Mouse (Mus musculus) lung, postnatal 4 days (tissue): ENCODE measurements around the gene Elmod3.
A peak's percentile ranks its signal among the peaks of the same experiment; 100 is the strongest.

Experiments used
- DNase-seq, 2 experiments: peaks; one replicate each; pipeline ENCODE4 v3.0.0; 2021

Elmod3 gene

DNA sequence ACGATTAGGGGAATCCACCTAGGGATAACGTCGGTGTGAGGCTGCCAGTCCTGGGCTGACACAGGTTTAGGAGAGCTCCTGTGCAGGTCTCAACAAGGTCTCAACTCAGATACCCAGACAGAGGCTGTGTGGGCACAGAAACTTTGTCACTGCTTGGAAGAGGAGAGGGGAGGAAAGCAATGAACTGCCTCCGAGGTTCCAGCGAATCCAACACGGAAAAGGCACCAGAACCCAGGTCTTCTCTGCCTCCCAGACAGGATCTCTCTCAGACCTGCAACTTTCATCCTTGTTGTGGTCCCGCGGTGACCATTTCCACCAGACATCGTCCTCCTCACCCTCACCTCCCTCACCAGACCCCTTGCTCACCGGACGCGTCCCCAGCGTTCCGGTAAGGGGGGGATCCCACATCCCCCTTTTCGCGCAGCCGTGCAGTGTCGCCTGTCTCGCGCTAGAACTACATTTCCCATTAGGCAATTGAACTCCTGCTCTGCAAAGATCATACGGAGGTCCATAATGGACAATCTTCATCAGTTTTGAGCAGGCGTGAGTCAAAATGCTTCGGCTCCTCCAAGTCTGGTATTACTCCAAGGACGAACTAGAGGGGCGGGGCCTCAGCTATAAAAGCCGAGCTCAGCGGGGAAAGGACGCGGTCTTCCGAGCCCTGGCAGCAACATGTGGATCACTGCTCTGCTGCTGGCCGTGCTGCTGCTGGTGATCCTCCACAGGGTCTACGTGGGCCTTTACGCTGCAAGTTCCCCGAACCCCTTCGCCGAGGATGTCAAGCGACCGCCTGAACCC lies at the start of gene Elmod3, which contains the start of gene Retsat:
Gene Elmod3 (minus strand): TSS at position 458 of the 798 bp plus-strand sequence.
Gene Retsat (plus strand): TSS at position 520 of the 798 bp plus-strand sequence.
- peak; percentile 95 for DNase-seq

DNA sequence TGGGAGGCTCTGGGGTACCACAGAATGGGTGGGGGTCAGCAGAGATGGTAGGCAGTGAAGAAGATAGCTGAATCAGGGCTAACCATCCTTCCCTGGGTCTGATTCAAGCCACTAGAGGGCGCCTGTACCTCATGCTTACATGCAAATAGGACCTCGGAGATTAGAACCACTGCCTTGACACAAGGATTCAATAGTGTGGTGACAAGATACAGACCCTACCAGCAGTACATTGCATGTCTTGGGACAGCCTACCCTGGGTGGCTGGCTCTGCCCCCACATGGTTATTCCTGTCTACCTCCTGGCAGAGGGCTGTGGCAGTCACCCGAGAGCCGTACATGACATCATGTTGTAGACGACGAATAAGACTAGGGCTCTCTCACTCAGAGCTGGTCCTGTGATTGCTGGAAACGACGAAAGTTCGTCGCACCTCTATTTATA lies 49.2 kb upstream of the Elmod3 start:
- DNase-seq = peak; percentile 47 to 74

DNA sequence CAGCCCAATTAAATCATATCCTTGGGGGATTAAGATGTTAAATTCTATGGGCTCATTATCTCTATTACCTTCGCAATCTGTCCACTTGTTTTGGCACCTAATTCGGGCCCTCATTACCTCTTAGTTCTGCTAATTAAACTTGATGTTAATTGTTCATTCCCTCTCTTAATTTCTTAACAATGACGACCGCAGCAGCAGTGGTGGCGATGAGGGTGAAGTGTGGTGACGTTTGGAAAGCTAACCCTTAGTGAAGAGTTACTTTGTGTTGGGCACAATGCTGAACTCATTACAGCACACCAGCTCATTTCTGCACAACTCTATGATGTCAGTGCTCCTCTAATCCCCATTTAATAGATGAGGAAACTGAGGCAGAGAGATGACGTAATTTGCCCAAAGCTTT lies 47.2 kb upstream of the Elmod3 start:
- DNase-seq = no peak

DNA sequence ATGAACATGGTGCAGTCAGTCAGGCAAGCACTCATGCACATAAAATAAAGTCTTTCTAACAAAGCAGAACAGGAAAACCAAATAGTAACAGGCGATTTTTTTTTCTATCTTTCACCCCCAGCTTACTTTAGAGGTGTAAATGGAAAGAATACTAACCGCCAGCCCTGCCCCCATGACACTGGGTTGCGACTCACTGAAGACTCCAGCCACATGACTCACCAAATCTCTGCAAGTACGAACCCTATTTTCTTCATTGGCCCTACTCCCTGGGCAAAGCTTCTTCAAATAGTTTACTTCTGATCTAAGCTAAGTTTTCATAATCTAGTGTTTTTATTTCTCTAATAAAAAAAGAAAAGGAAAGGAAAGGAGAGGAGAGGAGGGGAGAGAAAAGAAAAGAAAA lies 46.4 kb upstream of the Elmod3 start:
- DNase-seq = no peak

DNA sequence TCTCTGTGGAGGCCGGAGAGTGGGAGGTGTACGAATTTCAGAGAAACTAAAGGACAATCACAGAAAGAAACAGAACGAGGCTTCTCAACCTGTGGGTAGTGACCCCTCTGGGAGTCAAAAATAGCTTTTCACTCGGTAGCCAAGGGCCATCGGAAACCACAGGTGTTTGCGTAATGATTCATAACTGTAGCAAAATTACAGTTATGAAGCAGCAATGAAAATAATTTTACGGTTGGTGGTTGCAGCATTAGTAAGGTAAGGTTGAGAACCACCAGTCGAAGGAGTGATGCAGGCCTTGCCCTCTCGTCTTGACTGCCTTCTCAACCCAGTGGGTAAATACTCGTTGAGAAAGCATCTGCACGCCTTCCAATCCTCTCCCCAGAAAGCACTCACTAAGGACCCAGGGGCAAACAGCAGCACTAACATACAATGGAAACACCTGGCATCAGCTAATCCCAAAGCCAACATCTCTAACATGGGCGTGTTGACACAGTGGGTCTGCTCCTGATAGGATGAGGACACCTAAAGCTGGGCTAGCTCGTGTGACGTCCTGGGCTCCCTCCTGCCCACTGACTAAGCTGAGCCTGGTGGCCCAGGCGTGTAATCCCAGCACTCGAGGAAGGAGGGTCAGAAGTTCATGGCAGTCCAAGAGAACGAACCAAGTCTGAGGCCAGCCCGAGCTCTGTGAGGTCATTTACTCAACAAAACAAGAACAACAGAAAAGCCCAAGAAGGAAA lies 43.2 kb upstream of the Elmod3 start:
- no peak for DNase-seq

DNA sequence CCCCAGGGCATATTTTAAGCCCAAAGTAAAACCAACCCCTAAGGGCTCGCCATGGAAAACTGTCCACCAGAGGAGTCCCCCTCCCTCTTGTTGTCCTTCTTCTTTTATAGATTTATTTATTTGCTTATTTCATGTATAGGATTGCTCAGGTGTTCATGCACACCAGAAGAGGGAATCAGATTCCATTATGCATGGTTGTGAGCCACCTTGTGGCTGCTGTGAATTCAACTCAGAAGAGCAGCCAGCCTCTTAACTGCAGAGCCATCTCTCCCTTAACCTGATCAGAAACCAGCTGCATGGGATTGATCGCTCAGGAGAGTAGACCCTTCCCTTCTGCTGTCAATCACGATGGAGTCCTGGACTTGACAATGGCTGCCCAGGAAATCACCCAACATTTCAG lies 38.7 kb upstream of the Elmod3 start:
- DNase-seq = no peak

DNA sequence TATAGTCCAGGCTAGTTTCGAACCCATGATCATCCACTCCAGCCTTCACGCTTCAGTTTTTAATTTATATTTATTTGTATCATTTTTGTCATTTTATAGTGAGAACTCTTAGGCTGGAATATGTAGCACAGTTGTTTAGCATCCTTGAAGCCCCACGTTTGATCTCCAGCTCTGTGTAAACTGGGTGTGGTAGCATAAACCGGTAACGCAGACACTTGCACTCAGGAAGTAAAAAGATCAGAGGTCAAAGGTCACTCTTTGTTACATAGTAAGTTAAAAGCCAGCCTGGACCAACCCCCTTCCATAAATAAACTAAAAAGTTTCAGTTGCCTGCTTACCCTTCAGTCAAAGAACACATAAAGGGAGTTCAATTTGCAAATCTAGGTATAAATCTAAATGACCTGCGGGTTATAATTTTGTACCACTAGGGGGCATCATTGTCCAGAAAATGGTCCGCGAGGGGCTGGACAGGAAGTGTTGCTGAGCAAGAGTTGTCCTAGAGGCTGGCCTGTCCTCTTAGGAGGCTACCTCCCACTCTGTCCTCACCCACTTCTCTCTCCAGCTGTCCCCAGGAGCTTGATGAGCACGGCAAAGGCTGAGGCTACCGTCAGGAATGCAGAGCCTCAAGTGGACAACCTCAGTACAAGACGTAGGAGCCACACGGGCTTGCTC lies 37.7 kb upstream of the Elmod3 start:
- peak; percentile 55 to 76 for DNase-seq

DNA sequence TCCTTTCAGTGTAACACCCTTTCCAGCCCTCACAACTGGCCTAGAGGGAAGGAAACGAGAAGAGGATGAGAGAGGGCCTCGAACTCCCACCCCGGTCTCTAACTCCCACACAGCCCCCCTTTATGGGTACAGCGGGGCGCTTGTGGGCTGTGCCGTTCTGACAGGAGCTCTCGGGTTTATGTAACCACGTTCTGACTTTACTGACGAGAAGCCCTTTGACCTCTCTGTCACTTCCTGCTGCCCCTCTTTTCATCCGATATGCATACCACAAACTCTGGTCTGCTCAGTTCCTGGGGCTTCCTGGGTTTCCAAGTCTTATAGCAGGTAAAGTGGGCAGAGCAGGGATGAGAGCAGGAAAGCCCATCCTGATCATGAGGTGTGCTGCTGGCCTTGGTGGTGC lies 36.1 kb upstream of the Elmod3 start:
- no peak for DNase-seq

DNA sequence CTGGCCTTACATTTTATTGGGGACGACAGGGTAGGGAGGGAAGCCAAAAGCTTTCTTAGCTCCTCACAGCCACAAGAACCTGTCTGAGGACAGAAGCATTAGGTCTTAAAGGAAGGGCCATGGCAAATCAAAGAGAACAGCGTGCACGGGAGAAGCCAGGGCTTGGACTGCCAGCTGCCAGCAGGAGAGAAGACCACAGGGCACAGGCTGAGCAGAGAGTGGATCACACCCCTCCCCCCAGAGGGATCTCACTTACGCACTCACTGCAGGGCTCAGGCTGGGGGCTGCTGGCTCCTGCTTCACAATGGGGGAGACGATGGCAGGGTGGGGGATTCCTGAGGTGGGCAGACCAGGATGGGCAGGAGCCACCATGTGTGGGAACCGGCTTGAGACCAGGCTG lies 33.5 kb upstream of the Elmod3 start:
- no peak for DNase-seq

DNA sequence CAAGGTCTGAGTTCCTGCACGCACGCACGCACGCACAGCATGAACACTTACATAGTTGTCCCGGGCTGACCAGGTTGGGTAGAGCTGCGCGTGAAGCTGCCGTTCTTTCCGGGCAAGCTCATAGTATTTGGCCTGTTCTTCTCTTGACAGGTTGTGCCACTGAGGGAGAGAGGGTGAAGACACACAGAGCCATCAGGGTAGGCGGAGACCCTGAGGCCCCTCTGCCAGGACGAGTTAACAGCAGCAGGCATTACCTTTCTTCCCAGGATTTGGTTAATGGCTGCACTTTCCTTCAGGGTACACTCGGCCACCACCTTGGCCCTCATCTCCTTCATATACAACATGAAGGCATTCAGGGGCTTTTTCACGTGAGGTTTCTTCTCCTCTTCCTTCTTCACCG lies 32.7 kb upstream of the Elmod3 start:
- DNase-seq = no peak

DNA sequence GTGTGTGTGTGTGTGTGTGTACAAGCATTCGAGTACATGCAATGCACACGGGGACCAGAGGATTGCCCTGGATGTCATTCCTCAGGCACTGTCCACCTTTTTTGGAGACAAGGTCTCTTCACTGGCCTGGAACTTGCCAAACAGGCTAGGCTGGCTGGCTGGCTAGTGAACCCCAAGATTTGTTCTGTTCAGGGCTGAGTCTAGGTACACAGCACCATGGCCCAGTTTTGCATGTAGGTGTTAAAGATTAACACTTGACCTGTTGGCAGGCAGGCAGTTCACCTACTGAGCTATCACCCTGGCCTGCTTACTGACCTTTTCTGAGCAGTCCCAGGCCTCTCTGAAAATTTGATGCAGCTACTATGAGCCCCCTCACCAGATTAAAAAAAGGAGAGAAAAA lies 32.2 kb upstream of the Elmod3 start:
- no peak for DNase-seq

DNA sequence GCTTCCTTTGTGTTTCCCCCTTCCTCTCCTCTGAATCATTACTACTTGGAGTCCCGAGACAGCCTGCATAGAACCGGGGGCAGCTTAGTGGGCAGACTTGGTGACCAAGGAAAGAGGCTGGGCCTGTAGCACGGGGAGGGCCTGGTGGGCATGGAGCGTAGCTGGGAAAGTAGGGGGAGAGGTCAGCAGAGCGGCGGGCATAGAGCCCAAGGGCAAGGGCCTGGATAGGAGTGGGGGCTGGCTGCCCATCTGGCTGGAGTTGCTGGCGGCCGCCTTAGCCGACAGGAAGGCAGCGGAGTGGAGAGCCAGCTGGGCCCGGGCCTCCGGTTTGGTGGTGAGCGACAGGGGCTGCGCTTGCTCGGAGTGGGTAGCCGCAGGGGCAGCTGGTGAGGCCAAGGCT lies 29.1 kb upstream of the Elmod3 start:
- DNase-seq = no peak

DNA sequence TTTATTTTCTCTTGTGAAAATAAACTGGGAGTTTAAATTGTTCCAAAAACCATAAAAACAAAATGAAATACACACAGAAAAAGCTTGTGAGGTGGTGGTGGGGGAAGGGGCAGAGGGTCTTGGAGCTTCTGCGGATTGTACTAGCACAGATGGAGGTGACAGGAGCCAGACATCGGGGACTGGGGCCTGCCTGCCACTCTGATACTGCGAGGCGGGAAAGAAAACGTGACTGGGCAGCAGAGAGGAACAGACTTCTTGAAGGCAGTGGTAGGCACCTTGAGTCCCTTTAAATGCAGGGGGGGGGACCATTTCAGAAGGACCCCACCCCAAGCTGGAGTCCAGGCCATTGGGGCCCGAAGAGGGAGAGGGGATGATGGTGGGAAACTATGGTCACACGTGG lies 28.2 kb upstream of the Elmod3 start:
- DNase-seq = no peak

DNA sequence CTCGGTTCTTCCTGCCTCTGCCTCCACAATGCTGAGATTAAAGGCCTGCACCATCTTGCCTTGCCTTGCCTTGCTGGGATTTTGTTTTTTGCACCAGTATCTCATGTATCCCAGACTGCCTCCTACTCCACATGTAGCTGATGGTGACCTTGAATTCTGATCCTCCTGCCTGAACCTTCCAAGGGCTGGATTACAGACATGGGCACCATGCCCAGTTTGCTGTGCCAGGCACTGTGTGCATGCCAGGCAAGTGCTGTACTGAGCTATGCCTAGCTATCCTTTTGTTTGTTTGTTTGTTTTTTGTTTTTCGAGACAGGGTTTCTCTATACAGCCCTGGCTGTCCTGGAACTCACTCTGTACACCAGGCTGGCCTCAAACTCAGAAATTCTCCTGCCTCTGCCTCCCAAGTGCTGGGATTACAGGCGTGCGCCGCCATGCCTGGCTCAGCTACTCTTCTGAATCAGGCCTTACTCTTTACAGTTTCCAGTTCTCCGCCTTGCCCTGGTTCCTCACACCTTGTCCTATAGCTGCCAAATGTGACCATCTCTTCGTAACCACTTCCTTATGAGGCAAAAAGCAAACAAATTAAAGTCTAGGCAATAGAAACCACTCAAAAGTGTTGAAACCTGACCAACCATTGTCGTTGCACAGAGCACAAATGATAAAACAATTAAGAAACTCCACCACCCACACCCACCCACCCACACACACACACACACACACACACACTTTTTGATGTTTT lies 25.6 kb upstream of the Elmod3 start:
- no peak for DNase-seq

DNA sequence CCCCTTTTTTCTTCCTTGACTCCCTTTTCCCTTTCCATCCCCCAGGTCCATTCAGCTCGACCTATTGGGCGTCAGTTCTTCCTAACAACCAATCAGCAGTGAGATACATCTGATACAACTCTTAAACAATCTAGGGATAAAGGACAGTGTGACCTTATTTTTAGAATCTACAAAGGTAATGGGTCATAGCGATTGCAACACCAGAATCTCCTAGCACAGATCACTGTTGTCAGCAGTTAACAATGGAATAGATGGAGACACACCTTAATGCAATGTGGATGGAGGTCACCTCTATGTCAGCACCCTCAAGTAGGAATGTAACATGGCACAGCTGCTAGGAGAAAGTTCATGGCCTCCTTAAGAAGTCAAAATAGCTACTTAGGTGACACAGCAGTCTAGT lies 24.7 kb upstream of the Elmod3 start:
- no peak for DNase-seq

DNA sequence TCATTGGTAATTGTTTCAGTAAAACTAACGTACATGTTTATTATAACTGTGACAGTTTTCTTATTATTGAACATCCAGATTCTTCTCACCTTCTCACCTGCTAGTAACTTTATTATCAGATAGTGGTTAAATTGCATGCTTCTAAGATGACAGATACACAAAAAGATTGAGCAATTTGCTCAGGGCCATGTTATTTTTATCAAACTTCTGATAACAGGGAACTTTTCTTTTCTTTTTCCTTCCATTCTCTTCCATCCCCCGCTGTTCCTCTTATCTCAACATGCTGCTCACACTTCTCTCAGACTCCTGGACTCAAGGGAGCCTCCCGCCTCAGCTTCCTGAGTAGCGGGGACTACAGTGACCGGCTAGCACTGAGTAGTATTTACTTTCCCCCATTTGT lies 22.7 kb upstream of the Elmod3 start:
- no peak for DNase-seq

DNA sequence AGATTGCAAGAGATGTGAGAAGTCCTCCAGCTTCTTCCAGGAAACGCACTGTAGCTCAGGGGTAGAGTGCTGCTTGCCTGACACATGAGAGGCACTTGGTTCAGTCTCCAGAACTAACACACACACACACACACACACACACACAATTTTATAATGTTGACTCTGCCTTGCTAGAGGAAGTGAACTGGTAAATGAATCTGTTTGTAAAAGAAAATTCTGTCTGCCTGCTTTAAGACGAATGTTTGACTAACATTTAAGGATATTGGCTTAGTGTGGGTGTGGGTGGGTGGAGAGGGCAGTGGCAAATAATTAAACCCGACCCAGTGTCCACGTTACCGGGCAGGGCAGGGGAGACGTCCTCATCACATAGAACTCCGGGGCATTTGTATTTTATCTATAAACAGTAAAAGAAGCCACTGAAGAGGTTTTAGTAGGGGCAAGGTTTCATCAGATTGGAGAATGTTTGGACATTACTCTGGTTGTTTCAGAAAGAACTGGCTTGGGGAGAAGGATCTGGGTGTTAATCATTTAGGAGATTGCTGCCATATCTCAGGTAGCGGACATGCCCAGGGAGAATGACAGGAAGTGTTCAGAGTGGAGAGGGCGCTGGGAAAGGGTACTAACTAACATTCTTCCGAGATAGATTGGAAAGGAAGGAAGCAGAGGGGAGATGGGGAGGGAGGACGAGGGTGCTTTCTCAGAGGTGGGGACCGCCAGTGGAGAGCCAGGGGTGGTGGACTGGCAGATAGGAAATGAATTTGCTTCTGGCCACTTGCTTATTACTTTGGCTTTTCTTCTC lies 21.7 kb upstream of the Elmod3 start:
- peak in 1 of 2 experiments; percentile 64 for DNase-seq

DNA sequence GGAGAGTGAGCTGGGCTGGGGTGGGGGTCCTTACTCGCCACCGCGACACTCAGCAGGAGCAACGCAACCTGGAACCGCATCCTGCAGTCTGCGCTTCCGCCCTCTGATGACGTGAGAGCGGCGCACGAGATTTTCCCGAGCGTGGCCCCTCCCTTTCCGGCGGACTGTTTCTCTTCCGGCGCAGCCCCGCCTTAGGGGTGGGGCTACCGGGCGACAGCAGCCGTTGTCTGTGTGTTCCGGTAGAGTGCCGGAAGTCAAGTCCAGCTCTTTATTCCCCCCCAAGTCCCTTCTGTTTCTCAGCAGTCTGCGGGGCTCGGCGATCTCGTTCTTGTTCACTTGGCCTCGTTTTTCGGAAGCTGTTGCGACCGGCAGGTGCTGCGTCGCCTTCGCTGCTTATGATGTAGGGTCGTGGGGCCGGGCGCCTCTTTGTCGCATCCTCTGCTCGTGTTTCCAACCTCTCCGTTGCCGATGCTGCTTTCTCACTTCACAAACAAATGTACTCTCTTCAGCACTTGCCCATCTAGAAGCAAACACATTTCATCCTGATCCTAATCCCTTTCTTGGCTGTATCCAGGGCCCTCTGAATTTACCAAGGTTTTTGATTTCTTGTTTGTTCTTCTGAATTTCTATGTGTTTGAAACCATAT lies 18.6 kb upstream of the Elmod3 start, which contains the start of gene Tgoln1:
Gene Tgoln1 (minus strand): TSS at position 358 of the 646 bp plus-strand sequence.
- DNase-seq = peak; percentile 96

DNA sequence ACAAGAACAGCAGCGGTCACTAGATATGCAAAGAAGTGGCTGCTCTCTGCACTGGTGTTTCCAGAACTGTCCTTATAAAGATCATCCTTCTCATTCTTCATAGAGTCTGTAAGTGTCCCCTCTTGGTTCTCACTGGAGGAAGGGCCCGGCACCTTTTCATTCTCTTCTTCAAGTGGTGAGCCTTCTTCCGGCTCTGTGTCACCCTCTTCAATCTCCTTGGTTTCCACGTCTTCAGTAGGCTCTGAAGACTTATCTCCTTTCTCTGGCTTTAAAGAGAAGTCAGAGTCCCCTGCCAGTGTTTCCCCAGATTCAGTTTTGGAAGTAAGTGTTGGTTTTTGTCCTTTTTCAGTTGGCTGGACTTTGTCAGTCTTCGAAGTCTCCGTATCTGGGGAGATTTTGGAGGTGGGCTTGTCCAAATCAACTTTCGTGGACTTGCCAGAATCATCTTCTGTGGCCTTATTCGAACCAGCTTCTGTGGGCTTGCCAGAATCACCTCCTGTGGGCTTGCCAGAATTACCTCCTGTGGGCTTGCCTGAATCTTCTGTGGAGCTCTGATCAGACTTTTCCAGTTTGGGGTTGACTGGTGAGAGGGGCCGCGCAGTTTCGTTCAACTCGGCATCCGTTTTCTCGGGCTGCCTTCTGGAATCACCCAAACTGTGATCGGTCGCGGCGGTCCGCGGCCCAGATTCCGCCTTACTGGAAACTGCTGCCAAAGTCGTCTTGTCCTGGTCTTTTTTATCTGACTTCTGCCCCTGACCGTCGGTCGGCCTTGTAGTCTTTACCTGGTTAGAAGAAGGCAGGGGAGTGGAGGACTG lies 17.6 kb upstream of the Elmod3 start:
- no peak for DNase-seq

DNA sequence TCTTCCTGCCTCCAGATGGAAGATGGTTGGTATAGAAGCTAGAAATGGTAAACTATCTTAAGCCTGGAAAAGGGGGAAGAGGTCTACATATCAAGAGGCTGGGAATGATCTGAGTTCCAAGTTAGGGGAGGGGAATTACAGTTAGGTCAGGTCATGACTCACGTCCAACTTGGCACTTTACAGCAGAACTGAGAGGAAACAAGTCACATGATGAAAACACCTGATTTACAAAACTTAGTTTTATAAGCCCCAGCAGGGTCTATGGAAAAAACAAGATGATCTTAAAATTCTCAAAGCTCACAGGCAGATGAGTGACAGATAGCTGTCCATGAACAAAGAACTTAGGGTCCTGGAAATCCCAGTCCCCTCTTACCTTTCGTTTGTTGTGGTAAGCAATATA lies 16.9 kb upstream of the Elmod3 start:
- DNase-seq = no peak

DNA sequence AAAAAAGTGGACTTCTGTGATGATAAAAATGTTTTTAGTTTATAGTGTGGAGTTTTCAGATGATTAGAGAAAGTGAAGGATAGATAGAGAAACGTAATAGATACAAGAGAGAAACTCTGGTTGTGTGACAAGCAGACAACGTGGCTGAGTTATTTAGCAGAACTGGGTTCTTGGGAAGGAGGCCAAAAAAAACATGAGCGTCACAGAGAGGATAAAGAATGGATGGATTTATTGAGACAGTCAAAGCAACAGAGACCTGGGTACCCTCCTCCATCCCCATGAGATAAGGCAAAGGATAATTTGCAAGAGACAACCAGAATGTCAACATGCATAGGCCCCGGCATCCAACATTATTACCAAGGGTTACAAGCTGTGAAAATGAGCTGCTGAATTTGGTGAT lies 12.0 kb upstream of the Elmod3 start:
- DNase-seq = no peak
